Mouse (Mus musculus): ENCODE results near the gene Lrrk1. TPM values are rescaled to one million over a fixed set of nuclear protein-coding genes. Genes with fewer than 3 reads are reported as not detected.

Gene Lrrk1
- polyA plus RNA-seq, 1 experiment from 2014 or later = 3.0 TPM

- H3K4me1 ChIP-seq (ENCODE audit: insufficient read depth) = peaks cover 4% of the 10 kb centered on the region
- 65% methylated on average over 11 of the region's 11 CpGs for WGBS (ENCODE audit: insufficient replicate concordance)
- no peak overlapping the region for H3K27ac ChIP-seq (ENCODE audit: low read depth)
- H3K27me3 ChIP-seq (ENCODE audit: insufficient read depth, low read length) = no peaks in the 10 kb centered on the region
- no peak overlapping the region for H3K4me3 ChIP-seq (ENCODE audit: low read depth, low read length)
- no peak overlapping the region for H3K4me2 ChIP-seq (ENCODE audit: low read depth, low read length)
- H3K36me3 ChIP-seq (replicated peaks; ENCODE audit: insufficient read depth, low read length) = no peaks in the 10 kb centered on the region
- ATAC-seq = no peak
- no peaks in the 10 kb centered on the region for H3K9me3 ChIP-seq (ENCODE audit: low read length)
- no peak overlapping the region for H3K9ac ChIP-seq (replicated peaks)
- no peak for TF ChIP-seq EP300 (IDR thresholded peaks at IDR 0.05; ENCODE audit: low read depth)
- no peak for TF ChIP-seq CTCF (IDR thresholded peaks at IDR 0.05; ENCODE audit: low read depth)
- peak; percentile 14 for DNase-seq
These were observed 141.4 kb downstream of the Lrrk1 start for GRCm38 (mm10) chr7:66246716-66247235.

- TF ChIP-seq CTCF (IDR thresholded peaks at IDR 0.05; ENCODE audit: low read depth) (no peak), EP300 (IDR thresholded peaks at IDR 0.05; ENCODE audit: low read depth) (no peak)
- H3K4me1 ChIP-seq (ENCODE audit: insufficient read depth) = peaks cover 4% of the 10 kb centered on the region
- H3K4me2 ChIP-seq (ENCODE audit: low read depth, low read length) = no peak overlapping the region
- H3K36me3 ChIP-seq (replicated peaks; ENCODE audit: insufficient read depth, low read length) = no peaks in the 10 kb centered on the region
- no peak overlapping the region for H3K27ac ChIP-seq (ENCODE audit: low read depth)
- peak; percentile 8 for DNase-seq
- WGBS (ENCODE audit: insufficient replicate concordance) = 78% methylated on average over 5 of the region's 5 CpGs
- ATAC-seq = no peak
- no peak overlapping the region for H3K4me3 ChIP-seq (ENCODE audit: low read depth, low read length)
- no peaks in the 10 kb centered on the region for H3K27me3 ChIP-seq (ENCODE audit: insufficient read depth, low read length)
- no peak overlapping the region for H3K9ac ChIP-seq (replicated peaks)
- no peaks in the 10 kb centered on the region for H3K9me3 ChIP-seq (ENCODE audit: low read length)
These were observed 142.5 kb downstream of the Lrrk1 start for GRCm38 (mm10) chr7:66245646-66246045.

GRCm38 (mm10) chr7:66243766-66244325 lies 144.3 kb downstream of the Lrrk1 start:
- H3K36me3 ChIP-seq (replicated peaks; ENCODE audit: insufficient read depth, low read length) = no peaks in the 10 kb centered on the region
- TF ChIP-seq EP300 (IDR thresholded peaks at IDR 0.05; ENCODE audit: low read depth) = no peak
- no peak for TF ChIP-seq CTCF (IDR thresholded peaks at IDR 0.05; ENCODE audit: low read depth)
- no peak overlapping the region for H3K4me3 ChIP-seq (ENCODE audit: low read depth, low read length)
- WGBS (ENCODE audit: insufficient replicate concordance) = 68% methylated on average over 7 of the region's 7 CpGs
- peaks cover 4% of the 10 kb centered on the region for H3K4me1 ChIP-seq (ENCODE audit: insufficient read depth)
- no peak overlapping the region for H3K4me2 ChIP-seq (ENCODE audit: low read depth, low read length)
- ATAC-seq (no peak), DNase-seq (peak; percentile 9)
- H3K9me3 ChIP-seq (ENCODE audit: low read length) = no peaks in the 10 kb centered on the region
- no peak overlapping the region for H3K27ac ChIP-seq (ENCODE audit: low read depth)
- H3K9ac ChIP-seq (replicated peaks) = no peak overlapping the region
- H3K27me3 ChIP-seq (ENCODE audit: insufficient read depth, low read length) = no peaks in the 10 kb centered on the region

GRCm38 (mm10) chr7:66241855-66242412 lies 146.2 kb downstream of the Lrrk1 start:
- no peak overlapping the region for H3K27ac ChIP-seq (ENCODE audit: low read depth)
- H3K4me2 ChIP-seq (ENCODE audit: low read depth, low read length) = no peak overlapping the region
- ATAC-seq (no peak), DNase-seq (peak; percentile 7)
- H3K9me3 ChIP-seq (ENCODE audit: low read length) = no peaks in the 10 kb centered on the region
- no peak overlapping the region for H3K4me3 ChIP-seq (ENCODE audit: low read depth, low read length)
- H3K27me3 ChIP-seq (ENCODE audit: insufficient read depth, low read length) = no peaks in the 10 kb centered on the region
- no peaks in the 10 kb centered on the region for H3K36me3 ChIP-seq (replicated peaks; ENCODE audit: insufficient read depth, low read length)
- H3K4me1 ChIP-seq (ENCODE audit: insufficient read depth) = no peaks in the 10 kb centered on the region
- no peak for TF ChIP-seq EP300 (IDR thresholded peaks at IDR 0.05; ENCODE audit: low read depth)
- TF ChIP-seq CTCF (IDR thresholded peaks at IDR 0.05; ENCODE audit: low read depth) = no peak
- no peak overlapping the region for H3K9ac ChIP-seq (replicated peaks)
- 81% methylated on average over 4 of the region's 4 CpGs for WGBS (ENCODE audit: insufficient replicate concordance)

GRCm38 (mm10) chr7:66238157-66238556 lies 150.0 kb downstream of the Lrrk1 start:
- no peak for ATAC-seq
- H3K36me3 ChIP-seq (replicated peaks; ENCODE audit: insufficient read depth, low read length) = no peaks in the 10 kb centered on the region

GRCm38 (mm10) chr7:66233947-66234516 lies 154.1 kb downstream of the Lrrk1 start:
- Histone ChIP-seq H3K4me3 (ENCODE audit: low read depth, low read length) (no peak overlapping the region), H3K9ac (replicated peaks) (no peak overlapping the region), H3K4me1 (ENCODE audit: insufficient read depth) (peaks cover 32% of the 10 kb centered on the region), H3K36me3 (replicated peaks; ENCODE audit: insufficient read depth, low read length) (no peaks in the 10 kb centered on the region), H3K9me3 (ENCODE audit: low read length) (no peaks in the 10 kb centered on the region), H3K27me3 (ENCODE audit: insufficient read depth, low read length) (no peaks in the 10 kb centered on the region), H3K4me2 (ENCODE audit: low read depth, low read length) (peak overlapping the region; percentile 42; the same call in 1 of the 2 replicates), H3K27ac (ENCODE audit: low read depth) (peak overlapping the region; percentile 58; the same call in 1 of the 2 replicates)
- TF ChIP-seq EP300 (IDR thresholded peaks at IDR 0.05; ENCODE audit: low read depth) = no peak
- TF ChIP-seq CTCF (IDR thresholded peaks at IDR 0.05; ENCODE audit: low read depth) = no peak
- ATAC-seq (no peak), DNase-seq (peak; percentile 10)
- 70% methylated on average over 6 of the region's 6 CpGs for WGBS (ENCODE audit: insufficient replicate concordance)

More at GRCm38 (mm10) chr7:66238157-66238556, 150.0 kb downstream of the Lrrk1 start:
- no peaks in the 10 kb centered on the region for H3K9me3 ChIP-seq (ENCODE audit: low read length)
- H3K27me3 ChIP-seq (ENCODE audit: insufficient read depth, low read length) = no peaks in the 10 kb centered on the region
- no peak overlapping the region for H3K4me3 ChIP-seq (ENCODE audit: low read depth, low read length)
- peaks cover 15% of the 10 kb centered on the region for H3K4me1 ChIP-seq (ENCODE audit: insufficient read depth)
- no peak for TF ChIP-seq CTCF (IDR thresholded peaks at IDR 0.05; ENCODE audit: low read depth)
- TF ChIP-seq EP300 (IDR thresholded peaks at IDR 0.05; ENCODE audit: low read depth) = no peak
- no peak overlapping the region for H3K9ac ChIP-seq (replicated peaks)
- no peak for DNase-seq
- H3K27ac ChIP-seq (ENCODE audit: low read depth) = no peak overlapping the region
- WGBS (ENCODE audit: insufficient replicate concordance) = 87% methylated on average over 3 of the region's 3 CpGs
- no peak overlapping the region for H3K4me2 ChIP-seq (ENCODE audit: low read depth, low read length)

Measured in liver, postnatal 0 days (tissue).